ENCODE assay signal across 8 mouse cellular contexts in genomic region chr1:179960882-179961698, GRCm38 (mm10). TPM values are rescaled to one million over a fixed set of nuclear protein-coding genes. Genes with fewer than 3 reads are reported as not detected.
DNase-seq lines count a peak whose midpoint lies in the region; ATAC-seq and TF ChIP-seq lines count a peak whose summit lies in the region.

No protein-coding gene starts in this region.

- no peaks in the 10 kb centered on the region for H3K27me3 ChIP-seq in forebrain, embryonic 15.5 days
- H3K27me3 ChIP-seq in splenic B cell, adult 2 months (ENCODE audit: control insufficient read depth, insufficient read depth, low read length, poor library complexity, severe bottlenecking) = no peaks in the 10 kb centered on the region

- no peak for TF ChIP-seq CTCF in left cerebral cortex, adult 2 months (IDR thresholded peaks at IDR 0.05)
- no peak for TF ChIP-seq CTCF in brain, embryonic 14.5 days (IDR thresholded peaks at IDR 0.05; ENCODE audit: borderline replicate concordance, extremely low read depth, insufficient read depth, insufficient read length)

- H3K27ac ChIP-seq in left cerebral cortex, adult 2 months = peak overlapping the region; percentile 96; the same call in 1 of the 2 replicates
- no peak overlapping the region for H3K27ac ChIP-seq in forebrain, embryonic 15.5 days (replicated peaks)

- peak overlapping the region; percentile 96 for H3K9ac ChIP-seq in forebrain, embryonic 15.5 days (replicated peaks)

- intact Hi-C loops in left cerebral cortex, adult 2 months (cut with DNase I) = loop anchor here (5.0 to 10.0 kb wide), 3 partner anchors 61 to 144 kb away; no protein-coding TSS in a partner anchor

- no peak for DNase-seq in left cerebral cortex, adult 2 months (ENCODE audit: extremely low spot score in 1 of 2, low spot score in 2 of 2)
- no peak for DNase-seq in left cerebral cortex, adult 9 months (ENCODE audit: low spot score in 2 of 2)
- peak; percentile 57 for DNase-seq in brain, embryonic 14.5 days (ENCODE audit: low read depth)
- peak; percentile 42 for DNase-seq in liver
- DNase-seq in splenic B cell, adult 2 months (ENCODE audit: low read depth, low spot score) = peak; percentile 24
- no peak for DNase-seq in spleen, postnatal 4 days (ENCODE audit: low spot score in 2 of 2)

- no peak for TF ChIP-seq POLR2A in brain, embryonic 14.5 days (IDR thresholded peaks at IDR 0.05; ENCODE audit: borderline replicate concordance, extremely low read depth, insufficient read depth, insufficient read length, poor library complexity, severe bottlenecking)

- H3K4me1 ChIP-seq in forebrain, embryonic 15.5 days = peaks cover 41% of the 10 kb centered on the region

- H3K4me2 ChIP-seq in forebrain, embryonic 15.5 days (replicated peaks) = peak overlapping the region; percentile 75

- H3K9me3 ChIP-seq in forebrain, embryonic 15.5 days = no peaks in the 10 kb centered on the region

- ATAC-seq in forebrain, embryonic 15.5 days (replicated peaks) = no peak
- no peak for ATAC-seq in inflammation-experienced regulatory T-cells, adult 6 months

- no peaks in the 10 kb centered on the region for H3K36me3 ChIP-seq in forebrain, embryonic 15.5 days
- H3K36me3 ChIP-seq in splenic B cell, adult 2 months (ENCODE audit: control insufficient read depth, insufficient read depth, low read length, poor library complexity, severe bottlenecking) = no peaks in the 10 kb centered on the region

- WGBS in forebrain, embryonic 15.5 days = 1% methylated on average over 16 of the region's 16 CpGs

- H3K4me3 ChIP-seq in left cerebral cortex, adult 2 months = peak overlapping the region; percentile 91
- peak overlapping the region; percentile 79 for H3K4me3 ChIP-seq in forebrain, embryonic 15.5 days

RNA-seq across cellular contexts. Expression of gene Cdc42bpa, which starts 0.8 kb away (rescaled TPM):
- total RNA-seq in left cerebral cortex, adult 2 months (2021) = 100 to 1,000 TPM; 261 TPM
- 42.7 and 60.6 TPM in 2 replicates for polyA plus RNA-seq in brain, embryonic 14.5 days (2012; rRNA removed)
- polyA plus RNA-seq in forebrain, embryonic 15.5 days (2015; fragmentation: Nextera tagmentation; extraction: Ambion mirVana) = 29.9 and 32.6 TPM in 2 replicates
- polyA plus RNA-seq in inflammation-experienced regulatory T-cells, adult 6 months (2017; shearing (Covaris generic)) = under 1 TPM in 2 of 3 experiments, not detected in 1; 0.16 to 0.83 TPM

Comparison
In these comparisons a context has a peak if more than half of its experiments do, and no peak if none do; other contexts are left out.
1. DNase-seq: peak in brain, embryonic 14.5 days (single experiment), liver (single experiment) and splenic B cell, adult 2 months (single experiment); none in left cerebral cortex, adult 2 months (0 of 2), left cerebral cortex, adult 9 months (0 of 2) and spleen, postnatal 4 days (0 of 2).
2. RNA of gene Cdc42bpa, which starts 0.8 kb away (polyA plus RNA-seq): 42.7 to 60.6 TPM in brain, embryonic 14.5 days and 29.9 to 32.6 TPM in forebrain, embryonic 15.5 days; 0.16 to 0.83 TPM in inflammation-experienced regulatory T-cells, adult 6 months; every median in the first group is over 10 times any median in the second.